Mouse (Mus musculus) hindlimb bud, embryonic 11.5 days (tissue): ENCODE results near the gene Batf2.

Source experiments
- DNase-seq: peaks from one replicate; pipeline ENCODE4 v3.0.0-alpha.2; 2012; ENCODE audit warnings: low read depth, low spot score; ENCODE audit errors: extremely low spot score

Gene Batf2

DNA sequence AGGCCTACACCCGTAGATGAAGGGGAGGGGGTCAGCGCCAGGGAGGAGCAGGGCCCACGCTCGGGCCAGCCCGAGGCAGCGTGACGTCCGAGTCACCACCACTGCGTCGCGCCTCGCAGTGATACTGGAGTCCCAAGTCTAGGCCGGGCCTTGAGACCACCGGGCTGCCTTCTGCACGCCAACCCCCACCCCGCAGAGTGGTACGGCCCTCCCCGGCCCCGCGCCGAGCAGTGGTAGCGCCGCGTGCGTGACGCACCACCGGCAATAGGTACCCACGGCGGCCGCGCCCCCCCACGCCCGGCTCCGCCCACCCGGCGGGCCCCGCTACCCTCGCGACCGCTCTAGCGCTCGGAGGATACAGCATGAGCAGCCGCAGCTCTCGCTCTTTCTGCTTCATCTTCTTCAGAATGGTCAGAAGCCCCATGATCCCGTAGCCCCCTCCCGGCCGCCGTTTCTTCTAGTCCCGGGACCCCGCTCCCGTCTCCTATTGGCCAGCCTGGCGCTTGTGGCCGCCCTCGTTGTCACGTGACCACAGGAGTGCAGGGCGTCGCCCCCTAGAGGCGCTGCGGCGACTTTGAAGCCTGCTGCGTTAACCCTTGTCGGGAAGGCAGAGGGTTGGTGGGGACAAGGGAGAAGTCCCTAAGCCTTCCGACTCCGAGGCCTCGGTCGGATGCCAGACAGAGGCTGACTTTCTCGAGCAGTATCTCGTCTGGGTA is at the start of gene Batf2:
Gene Batf2 (plus strand): TSS at position 306 of the 716 bp plus-strand sequence.
- DNase-seq, result peak; percentile 90

GRCm38 (mm10) chr19:6094119-6094518 is 46.7 kb upstream of the Batf2 start, which contains the start of gene AC131692.1:
Gene AC131692.1, plus strand, starts transcription at chr19:6094419.
- no peak for DNase-seq

- no peak for DNase-seq
Observed at GRCm38 (mm10) chr19:6097847-6098246, 42.9 kb upstream of the Batf2 start.

GRCm38 (mm10) chr19:6101186-6101585 is 39.6 kb upstream of the Batf2 start:
- no peak for DNase-seq

DNA sequence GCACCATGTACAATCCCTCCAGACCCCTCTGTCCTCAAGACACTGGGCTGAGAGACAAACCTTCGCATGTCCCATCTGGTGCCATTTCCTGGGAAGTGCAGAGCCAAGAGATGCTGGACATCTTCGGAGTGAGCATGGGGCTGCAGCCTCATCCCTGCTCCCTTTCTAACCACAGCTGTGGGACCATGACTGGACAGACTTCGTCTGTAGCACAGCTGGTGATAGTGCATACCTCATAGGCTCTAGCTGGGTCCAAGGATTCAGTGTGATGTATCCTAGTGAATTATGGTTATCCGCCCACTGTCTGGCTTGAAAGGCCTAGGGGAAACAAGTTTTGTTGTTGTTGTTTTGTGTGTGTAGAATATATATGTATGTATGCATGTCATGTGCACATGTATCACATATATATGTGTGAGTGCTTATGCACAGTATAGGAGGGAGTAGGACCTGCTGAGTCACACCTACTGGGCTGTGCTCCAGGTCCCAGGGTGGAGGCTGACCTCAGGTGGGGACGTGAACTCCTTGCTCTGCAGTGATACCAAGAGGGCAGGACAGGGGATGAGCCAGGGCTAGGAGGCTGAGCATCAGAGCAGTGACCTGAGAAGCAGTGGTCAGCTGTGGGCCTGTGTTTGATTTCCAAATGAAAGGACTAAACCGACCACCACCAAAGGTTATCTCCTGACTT is 38.5 kb upstream of the Batf2 start:
- no peak for DNase-seq

- no peak for DNase-seq
Observed at GRCm38 (mm10) chr19:6104476-6104875, 36.3 kb upstream of the Batf2 start.

- DNase-seq, result no peak
Observed at GRCm38 (mm10) chr19:6105586-6105985, 35.2 kb upstream of the Batf2 start, which contains the start of gene Naaladl1. Gene Naaladl1, plus strand, starts transcription at chr19:6105782.

- DNase-seq, result no peak
Observed at GRCm38 (mm10) chr19:6113116-6113515, 27.7 kb upstream of the Batf2 start.

GRCm38 (mm10) chr19:6116113-6116850 is 24.5 kb upstream of the Batf2 start:
- DNase-seq, result no peak

GRCm38 (mm10) chr19:6117346-6117985 is 23.3 kb upstream of the Batf2 start:
- no peak for DNase-seq

GRCm38 (mm10) chr19:6117986-6118676 is 22.7 kb upstream of the Batf2 start, which contains the start of gene Sac3d1:
Gene Sac3d1, minus strand, starts transcription at chr19:6118650.
- peak; percentile 88 for DNase-seq

GRCm38 (mm10) chr19:6118677-6119185 is 22.1 kb upstream of the Batf2 start:
- no peak for DNase-seq

- no peak for DNase-seq
Observed at GRCm38 (mm10) chr19:6121761-6122160, 19.0 kb upstream of the Batf2 start.

GRCm38 (mm10) chr19:6123330-6123729 is 17.5 kb upstream of the Batf2 start:
- no peak for DNase-seq

GRCm38 (mm10) chr19:6124898-6125297 is 15.9 kb upstream of the Batf2 start:
- no peak for DNase-seq

GRCm38 (mm10) chr19:6126289-6126688 is 14.5 kb upstream of the Batf2 start:
- peak; percentile 42 for DNase-seq

DNA sequence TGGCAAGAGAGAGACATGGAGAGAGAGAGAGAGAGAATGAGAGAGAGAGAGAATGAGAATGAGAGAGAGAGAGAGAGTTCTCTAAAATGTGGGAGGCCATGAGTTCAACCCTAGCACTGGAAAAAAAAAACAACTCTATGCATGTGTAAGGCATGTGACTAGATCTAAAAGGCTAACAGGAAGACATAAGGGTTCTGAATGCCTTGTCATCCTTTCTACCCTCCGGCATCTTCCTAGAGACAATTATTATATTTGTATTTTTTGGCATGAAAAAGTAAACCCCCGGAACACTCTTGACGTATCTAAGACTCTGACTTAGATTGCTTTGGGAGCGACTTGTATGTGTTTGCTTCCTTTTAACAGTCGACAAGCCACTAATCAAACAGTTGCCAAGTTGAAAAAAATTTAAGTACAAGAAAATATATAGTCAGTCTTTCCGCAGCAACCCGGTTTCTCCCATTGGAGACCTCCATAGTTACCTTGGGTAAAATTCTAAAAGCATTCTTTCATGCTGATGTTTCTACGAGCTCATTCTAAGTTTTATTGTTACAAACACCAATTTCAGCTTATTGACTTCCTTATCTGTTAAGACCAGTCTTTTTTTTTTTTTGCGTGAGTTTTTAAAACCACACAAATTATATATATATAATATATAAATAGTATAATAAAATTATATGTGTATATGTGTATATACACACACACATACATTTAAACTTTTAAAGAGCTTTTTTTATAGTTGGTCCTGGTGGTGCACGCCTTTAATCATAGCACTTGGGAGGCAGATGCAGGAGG is 13.8 kb upstream of the Batf2 start:
- DNase-seq, result no peak

GRCm38 (mm10) chr19:6127760-6128341 is 12.9 kb upstream of the Batf2 start, which contains the start of gene Snx15:
Gene Snx15, minus strand, starts transcription at chr19:6128304.
- DNase-seq, result peak; percentile 88
